Mouse (Mus musculus): ENCODE measurements around the gene H60b.
"Not testable (repeated sequence)": the region's sequence is repeated elsewhere in the genome, so short reads cannot be mapped to it uniquely, and the experiment has no call there.

DNA sequence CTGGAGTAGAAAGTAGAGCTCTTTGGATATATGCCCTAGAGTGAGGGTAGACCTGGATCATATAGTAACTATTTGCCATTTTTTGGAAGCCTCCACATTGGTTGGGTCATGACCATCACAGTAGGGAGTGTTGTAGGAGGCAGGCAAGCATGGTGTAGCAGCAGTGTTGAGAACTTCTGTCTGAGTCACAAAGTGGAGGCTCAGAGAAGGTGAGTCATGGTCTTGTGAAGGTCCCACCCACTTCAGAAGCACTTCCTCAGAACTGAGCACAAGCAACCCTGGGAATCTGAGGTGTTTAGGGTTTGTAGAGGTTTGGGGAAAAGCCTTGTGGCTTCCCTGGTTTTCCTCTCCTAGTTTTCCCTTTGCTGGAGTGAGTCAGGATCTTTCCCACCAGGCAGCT lies 10.7 kb downstream of the H60b start:
- TF ChIP-seq POLR2A (IDR thresholded peaks at IDR 0.05; ENCODE audit: low read depth, low read length); CTCF (conservative IDR thresholded peaks at IDR 0.05; ENCODE audit: insufficient read depth, insufficient read length, low read depth, low read length): not testable (repeated sequence)
